Mouse (Mus musculus) liver, embryonic 16.5 days (tissue): Measurements from ENCODE around the gene Cpsf7. TPM values are rescaled to one million over a fixed set of nuclear protein-coding genes. Genes with fewer than 3 reads are reported as not detected.
A peak's percentile ranks its signal among the peaks of the same experiment; 100 is the strongest.

ENCODE experiments used
- ATAC-seq: fragments of 200-750 bp; cut with Nextera tagmentation; 2 replicates; pipeline ENCODE4 v1.8.0; 2017; ENCODE audit warnings: low read depth, mild to moderate bottlenecking, moderate number of reproducible peaks, moderate library complexity
- H3K27ac ChIP-seq: fragments of 300-500 bp; sonication (generic); 2 replicates; pipeline ENCODE4 v1.5.1; 2014; ENCODE audit warnings: mild to moderate bottlenecking, low read length
- H3K27me3 ChIP-seq: fragments of 300-500 bp; sonication (generic); 2 replicates; pipeline ENCODE4 v1.6.1; 2014; ENCODE audit warnings: low read depth, low read length, mixed read lengths; ENCODE audit not compliant: control insufficient read depth, insufficient read depth
- H3K36me3 ChIP-seq: fragments of 300-500 bp; sonication (generic); 2 replicates; pipeline ENCODE4 v1.6.1; 2014; ENCODE audit warnings: mild to moderate bottlenecking; ENCODE audit not compliant: control insufficient read depth, insufficient read depth
- H3K4me1 ChIP-seq: fragments of 300-500 bp; sonication (generic); 2 replicates; pipeline ENCODE4 v1.6.1; 2014; ENCODE audit warnings: low read depth, low read length, mixed read lengths; ENCODE audit not compliant: control insufficient read depth
- H3K4me2 ChIP-seq: fragments of 300-500 bp; sonication (generic); 2 replicates; pipeline ENCODE4 v1.6.1; 2014; ENCODE audit warnings: low read depth, low read length, mixed read lengths
- H3K4me3 ChIP-seq: fragments of 300-500 bp; sonication (generic); 2 replicates; pipeline ENCODE4 v1.5.1; 2014; ENCODE audit warnings: low read depth, mild to moderate bottlenecking, low read length
- H3K9ac ChIP-seq: fragments of 300-500 bp; sonication (generic); 2 replicates; pipeline ENCODE4 v1.6.1; 2014; ENCODE audit warnings: low read depth, low read length
- H3K9me3 ChIP-seq: fragments of 300-500 bp; sonication (generic); replicated peaks from 2 replicates; pipeline ENCODE4 v1.6.1; 2016; ENCODE audit warnings: low read length; ENCODE audit not compliant: control insufficient read depth
- WGBS: fragments of 180-500 bp; shearing (Covaris S2); extraction: QIAGEN DNeasy Blood & Tissue Kit; methylation state at CpG from one replicate; pipeline ENCODE4 v1.1.7; 2014; ENCODE audit not compliant: insufficient replicate concordance; 5-methylcytosine and 5-hydroxymethylcytosine counted together
- polyA plus RNA-seq: library from polyadenylated mRNA; unstranded; fragments of >200 nt; fragmentation: Nextera tagmentation; extraction: Ambion mirVana; gene quantifications from 2 replicates; pipeline ENCODE4 v1.2.1, GENCODE M21; 2015

The Cpsf7 gene
- polyA plus RNA-seq, 1 experiment from 2014 or later: 14.0 TPM

DNA sequence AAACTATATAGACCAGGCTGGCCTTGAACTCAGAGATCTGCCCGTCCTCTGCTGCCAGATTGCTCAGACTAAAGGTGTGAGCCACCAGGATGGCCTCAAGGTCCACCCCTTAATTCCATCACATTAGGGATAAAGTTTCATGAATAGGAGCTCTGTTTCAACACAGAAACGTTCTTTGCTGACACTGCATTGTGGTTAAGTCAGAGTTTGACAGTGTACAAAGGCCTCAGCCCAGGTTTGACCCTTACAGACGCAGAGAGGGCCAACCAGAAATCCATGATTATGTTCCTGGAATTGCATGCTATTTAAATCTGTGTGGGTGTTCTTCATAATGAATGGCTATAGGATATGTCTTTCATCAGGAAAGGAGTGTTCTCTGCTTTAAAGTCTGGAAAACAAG is 65.2 kb downstream of the Cpsf7 start:
- Histone ChIP-seq H3K9ac (no peak overlapping the region), H3K9me3 (no peaks in the 10 kb centered on the region), H3K4me1 (peaks cover 15% of the 10 kb centered on the region), H3K36me3 (peaks cover 8% of the 10 kb centered on the region; the same call in 1 of the 2 replicates), H3K27ac (no peak overlapping the region), H3K27me3 (no peaks in the 10 kb centered on the region), H3K4me2 (no peak overlapping the region), H3K4me3 (no peak overlapping the region)
- no peak for ATAC-seq
- WGBS: 48% methylated on average over 3 of the region's 3 CpGs

GRCm38 (mm10) chr19:10591659-10592377 is 66.8 kb downstream of the Cpsf7 start:
- H3K4me2 ChIP-seq: no peak overlapping the region
- H3K27me3 ChIP-seq: no peaks in the 10 kb centered on the region
- WGBS: 70% methylated on average over 6 of the region's 6 CpGs
- no peak overlapping the region for H3K9ac ChIP-seq
- H3K36me3 ChIP-seq: peaks cover 8% of the 10 kb centered on the region
- H3K9me3 ChIP-seq: no peaks in the 10 kb centered on the region
- peak overlapping the region; percentile 46 for H3K27ac ChIP-seq
- peaks cover 15% of the 10 kb centered on the region for H3K4me1 ChIP-seq
- H3K4me3 ChIP-seq: no peak overlapping the region
- ATAC-seq: peak; percentile 84

Other genes starting within 250 kb of the Cpsf7 start
- 0.27 and 0.32 TPM in 2 replicates for gene Dagla, start 220.4 kb upstream of the Cpsf7 start, polyA plus RNA-seq
- 0.11 and 0.39 TPM in 2 replicates for gene Syt7, start 136.2 kb upstream of the Cpsf7 start, polyA plus RNA-seq
- gene Lrrc10b, start 67.8 kb upstream of the Cpsf7 start, polyA plus RNA-seq: 0.06 TPM in 1 of 2 replicates, not detected in the other
- gene Ppp1r32, start 42.3 kb upstream of the Cpsf7 start, polyA plus RNA-seq: not detected in 2 replicates
- 23.2 and 28.3 TPM in 2 replicates for gene Sdhaf2, start 876 bp downstream of the Cpsf7 start, polyA plus RNA-seq
- gene Tmem216, start 31.0 kb downstream of the Cpsf7 start, polyA plus RNA-seq: 9.7 and 9.9 TPM in 2 replicates
- 17.0 and 19.6 TPM in 2 replicates for gene Cyb561a3, start 51.9 kb downstream of the Cpsf7 start, polyA plus RNA-seq
- 10.5 and 10.6 TPM in 2 replicates for gene Tmem138, start 52.1 kb downstream of the Cpsf7 start, polyA plus RNA-seq
- gene Ddb1, start 80.1 kb downstream of the Cpsf7 start, polyA plus RNA-seq: 170 and 176 TPM in 2 replicates
- gene Tkfc, start 80.4 kb downstream of the Cpsf7 start, polyA plus RNA-seq: 39.7 and 47.8 TPM in 2 replicates
- gene Vwce, start 108.9 kb downstream of the Cpsf7 start, polyA plus RNA-seq: 13.5 and 16.0 TPM in 2 replicates
- 0.06 TPM in 1 of 2 replicates, not detected in the other for gene Pga5, start 152.8 kb downstream of the Cpsf7 start, polyA plus RNA-seq
- gene Vps37c, start 163.5 kb downstream of the Cpsf7 start, polyA plus RNA-seq: 11.7 and 12.1 TPM in 2 replicates
- gene Cd5, start 213.7 kb downstream of the Cpsf7 start, polyA plus RNA-seq: not detected in 2 replicates